Mouse (Mus musculus): ENCODE data around the gene Capn2.

The Capn2 gene

DNA sequence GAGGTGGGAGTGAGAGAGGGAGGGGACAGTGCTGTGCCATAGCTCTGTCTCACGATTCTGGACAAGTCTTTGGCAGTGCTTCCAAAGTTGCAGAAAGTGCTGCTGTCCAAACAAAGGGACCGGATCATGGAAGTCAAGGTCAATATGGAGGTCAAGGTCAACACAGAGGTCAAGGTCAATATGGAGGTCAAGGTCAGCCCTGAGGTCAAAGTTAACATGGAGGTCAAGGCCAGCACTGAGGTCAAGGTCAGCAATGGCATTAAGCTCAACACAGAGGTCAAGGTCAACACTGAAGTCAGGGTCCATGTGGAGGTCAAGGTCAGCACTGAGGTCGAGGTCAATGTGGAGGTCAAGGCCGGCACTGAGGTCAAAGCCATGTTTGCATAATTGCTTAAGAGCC is 16.6 kb downstream of the Capn2 start:
- no peak for DNase-seq

DNA sequence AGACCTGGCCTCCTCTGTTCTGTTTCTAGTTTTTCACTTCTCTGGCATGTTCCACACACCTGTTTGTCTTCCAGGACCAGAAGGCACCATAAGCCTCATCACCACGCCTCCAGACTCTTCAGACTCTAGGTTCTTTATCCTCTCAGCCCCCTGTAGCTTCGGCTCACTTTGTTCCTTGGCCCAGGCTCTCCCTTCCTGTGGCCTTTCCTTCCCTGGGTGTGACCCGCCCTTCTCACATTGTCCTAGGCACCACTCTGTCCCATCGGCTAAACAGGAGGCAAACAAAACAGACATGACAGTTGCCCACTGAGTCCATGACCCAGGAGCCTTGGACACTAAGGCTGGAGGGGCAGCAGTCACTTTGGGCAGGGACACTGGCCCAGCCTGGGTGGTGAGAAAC is 17.2 kb downstream of the Capn2 start:
- no peak for DNase-seq

DNA sequence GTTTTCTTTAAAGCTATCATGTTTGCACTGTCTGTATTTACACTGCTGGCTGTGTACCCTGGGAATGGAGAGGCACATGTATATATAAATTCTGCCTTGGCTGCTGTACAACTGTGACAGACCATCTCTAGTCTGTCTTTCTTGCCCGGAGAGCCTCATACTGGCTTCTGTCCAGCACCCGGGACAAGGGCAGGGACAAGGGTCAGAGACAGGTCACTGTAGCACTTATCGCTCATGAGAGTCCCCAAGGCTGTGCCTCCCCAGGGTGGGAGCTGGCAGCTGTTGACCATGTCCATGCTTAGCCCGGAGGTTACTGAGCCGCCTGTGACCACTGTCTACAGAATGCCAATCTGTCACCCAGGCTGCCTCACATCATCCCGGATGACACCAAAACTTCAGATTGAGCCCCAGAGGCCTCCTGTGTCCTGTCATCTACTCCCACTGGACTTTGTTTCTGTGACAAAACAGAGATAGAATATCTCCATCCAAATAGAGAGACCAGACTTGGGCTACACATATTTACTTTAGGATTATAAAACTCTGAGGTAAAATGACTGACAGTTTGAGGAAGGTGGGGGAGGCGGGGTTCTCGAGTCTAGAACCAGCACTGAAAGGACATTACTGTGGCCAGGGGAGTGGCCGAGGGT is 17.8 kb downstream of the Capn2 start:
- DNase-seq = no peak

DNA sequence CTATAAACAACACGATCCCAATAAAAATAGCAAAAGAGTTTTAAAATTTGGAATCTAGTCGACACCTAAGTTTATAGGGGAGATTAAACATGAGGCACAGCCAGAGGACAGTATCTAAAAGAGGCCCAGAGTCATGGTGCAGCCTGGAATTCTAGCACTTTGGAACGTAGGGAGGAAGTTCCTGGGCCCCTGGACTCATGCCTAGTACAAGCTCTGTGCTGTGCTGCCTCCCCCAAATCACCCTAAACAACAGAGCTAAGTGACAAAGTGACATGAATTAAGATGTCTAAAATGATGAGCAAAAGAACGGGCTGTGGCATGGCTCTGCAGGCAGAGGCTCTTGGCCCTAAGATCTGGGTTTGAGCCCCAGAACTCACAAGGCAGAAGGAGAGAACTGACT is 19.7 kb downstream of the Capn2 start:
- no peak for DNase-seq

DNA sequence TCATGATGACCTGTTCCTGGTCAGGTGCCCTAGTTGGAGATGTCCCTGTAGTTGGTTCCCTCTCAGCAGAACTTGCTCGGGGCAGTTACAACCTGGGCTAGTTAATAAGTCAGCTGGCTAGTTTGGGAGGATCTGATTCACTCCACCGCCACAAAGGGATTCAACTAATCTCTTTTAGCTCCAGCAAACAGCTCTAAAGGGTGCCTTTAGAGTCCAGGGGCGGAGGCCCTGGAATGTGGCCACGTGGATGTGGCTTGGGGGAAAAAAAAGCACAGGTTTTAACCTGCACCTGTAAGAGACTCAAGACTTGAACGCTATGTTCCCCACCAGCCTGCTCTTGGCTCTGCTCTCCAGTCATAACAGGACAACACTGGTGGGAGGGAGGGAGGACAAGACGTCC is 20.7 kb downstream of the Capn2 start:
- no peak for DNase-seq

DNA sequence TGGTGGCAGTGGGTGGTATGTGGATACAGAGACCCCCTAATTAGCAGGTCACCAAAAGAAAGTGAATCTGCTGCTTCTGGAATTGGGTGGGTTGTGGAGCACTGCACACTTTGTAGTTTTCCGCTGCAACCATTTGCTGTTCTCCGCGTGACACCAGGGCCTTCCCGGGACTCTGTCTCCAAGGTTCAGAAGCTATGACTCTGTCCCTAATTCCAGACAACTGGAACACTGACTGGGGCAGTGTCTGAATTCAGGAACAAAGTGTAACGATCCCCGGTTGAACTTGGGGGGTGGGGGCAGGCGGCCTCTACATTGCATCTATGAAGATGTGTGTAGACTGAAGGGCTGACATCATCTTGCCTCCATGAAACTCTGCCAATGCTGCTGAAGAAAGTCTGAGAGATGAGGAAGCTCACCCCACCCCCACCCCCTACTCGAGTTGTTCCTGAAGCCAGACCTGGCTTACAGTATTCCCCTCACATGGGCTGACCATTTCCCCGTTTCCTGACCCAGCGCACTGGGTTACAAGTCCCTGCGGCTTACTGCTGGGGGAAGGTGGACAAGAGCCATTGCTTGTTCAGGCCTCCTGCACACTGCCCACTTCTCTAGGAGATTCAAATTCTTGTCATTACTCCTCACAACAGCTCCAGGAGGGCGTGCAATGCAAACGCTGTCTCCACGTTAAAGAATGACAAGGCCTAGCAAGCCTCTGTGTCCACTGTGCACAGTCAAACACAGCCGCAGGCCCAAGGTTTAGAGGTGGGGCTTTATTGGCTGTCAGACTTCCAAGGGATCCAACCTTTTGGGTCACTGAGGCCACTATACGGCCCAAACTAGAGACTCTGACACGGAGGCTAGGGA is 22.9 kb downstream of the Capn2 start:
- no peak for DNase-seq

DNA sequence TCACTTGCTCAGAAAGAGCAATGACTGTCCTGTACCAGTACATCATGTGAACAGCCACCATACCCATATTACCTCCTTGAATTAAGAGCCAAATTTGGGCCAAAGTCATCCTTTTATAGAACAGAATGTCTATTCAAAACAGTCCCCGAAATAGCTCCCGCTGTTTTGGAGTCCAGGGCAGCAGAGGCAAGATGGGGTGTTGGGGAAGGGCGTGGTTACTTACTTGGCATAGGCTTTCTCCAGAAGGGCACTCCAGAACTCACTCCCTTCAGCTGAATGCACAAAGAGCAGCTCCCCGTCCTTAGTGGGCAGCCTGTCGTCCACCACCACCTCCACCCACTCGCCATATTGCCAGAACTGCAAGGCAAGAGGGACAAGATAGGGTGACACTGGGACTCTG is 25.6 kb downstream of the Capn2 start:
- no peak for DNase-seq

DNA sequence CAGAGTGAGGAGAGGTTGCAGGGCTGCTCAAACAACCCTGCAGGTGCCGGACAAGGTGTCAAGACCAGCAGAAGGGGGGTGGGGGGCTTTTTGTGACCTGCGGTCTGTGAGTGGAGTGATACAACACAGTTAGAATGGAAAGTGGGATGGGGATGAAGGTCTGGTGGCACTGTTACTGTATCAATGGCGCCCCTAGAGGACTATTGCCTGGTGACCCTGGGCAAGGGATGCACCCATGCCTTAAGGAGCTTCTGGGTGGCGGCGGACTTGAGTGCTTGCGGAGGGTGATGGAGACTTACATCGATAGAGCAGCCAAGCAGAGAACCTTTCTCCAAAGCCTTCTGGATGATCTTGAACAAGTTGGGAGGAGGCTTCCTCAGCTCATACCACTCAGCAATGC is 26.8 kb downstream of the Capn2 start:
- no peak for DNase-seq

DNA sequence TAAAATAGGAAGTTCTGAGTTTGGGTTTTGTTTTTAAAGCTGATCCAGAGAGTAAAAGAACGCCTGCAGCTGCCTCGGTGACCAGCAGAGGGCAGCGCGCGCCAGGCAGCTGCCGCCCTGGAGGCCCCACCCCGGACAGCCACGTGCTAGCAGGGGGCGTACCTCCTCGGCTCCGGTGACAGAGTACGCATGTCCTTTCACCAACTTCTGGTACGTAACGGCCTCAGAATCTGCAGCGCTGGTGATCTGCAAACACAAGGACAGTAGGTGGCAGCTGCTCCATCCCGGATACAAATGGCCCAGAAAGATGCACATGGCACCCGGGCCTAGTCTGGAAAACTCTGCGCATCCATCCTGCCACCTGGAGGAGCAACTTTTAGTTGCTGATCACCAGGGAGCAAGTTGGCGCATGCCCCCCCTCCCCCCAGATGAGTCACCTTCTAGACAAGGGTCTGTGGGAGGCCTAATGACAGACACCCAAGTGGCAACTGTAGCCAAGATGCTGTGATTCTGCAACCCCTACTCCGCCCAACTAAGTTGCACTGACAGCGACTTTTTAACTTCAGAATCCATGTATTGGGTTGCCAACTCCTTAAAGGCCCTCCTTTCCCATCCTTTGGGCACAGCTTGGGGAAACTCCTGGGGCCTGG is 27.5 kb downstream of the Capn2 start:
- peak; percentile 90 for DNase-seq

DNA sequence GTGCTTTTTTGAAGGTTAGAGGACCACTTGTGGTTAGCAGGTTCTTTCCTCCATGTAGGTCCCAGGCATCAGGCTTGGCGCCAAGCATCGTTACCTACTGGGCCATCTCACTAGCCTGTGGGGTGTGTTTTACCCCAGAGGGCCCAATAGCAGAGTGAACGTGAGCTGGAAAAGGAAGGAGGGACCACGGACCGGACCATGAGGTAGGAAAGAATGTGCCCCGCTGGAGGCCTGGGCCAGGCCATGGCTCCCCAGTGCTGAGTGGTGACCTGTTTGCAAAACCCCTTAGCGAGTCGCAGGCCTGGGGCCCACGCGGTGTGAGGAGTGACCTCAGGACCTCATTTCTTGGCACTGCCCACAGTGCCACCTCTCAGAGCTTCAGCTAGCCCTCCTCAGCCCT is 28.9 kb downstream of the Capn2 start:
- no peak for DNase-seq

DNA sequence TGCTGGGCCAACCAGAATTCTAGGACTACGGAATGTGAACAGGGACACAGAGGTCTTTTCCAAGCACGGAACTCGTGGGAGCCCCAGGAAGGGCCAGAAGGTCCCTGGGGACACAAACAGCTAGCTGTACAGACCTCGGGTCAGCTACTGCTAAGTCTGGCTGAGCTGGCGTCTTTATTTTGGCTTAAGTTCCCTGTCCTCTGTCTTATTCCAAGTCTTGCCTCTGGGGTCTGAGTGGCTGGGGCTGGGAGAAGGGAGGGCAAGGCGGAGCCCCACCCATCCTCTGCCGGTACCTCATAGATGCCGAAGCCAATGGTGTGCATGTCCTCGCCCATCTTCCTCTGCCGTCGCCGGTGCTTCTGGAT is 33.5 kb downstream of the Capn2 start:
- DNase-seq = no peak

DNA sequence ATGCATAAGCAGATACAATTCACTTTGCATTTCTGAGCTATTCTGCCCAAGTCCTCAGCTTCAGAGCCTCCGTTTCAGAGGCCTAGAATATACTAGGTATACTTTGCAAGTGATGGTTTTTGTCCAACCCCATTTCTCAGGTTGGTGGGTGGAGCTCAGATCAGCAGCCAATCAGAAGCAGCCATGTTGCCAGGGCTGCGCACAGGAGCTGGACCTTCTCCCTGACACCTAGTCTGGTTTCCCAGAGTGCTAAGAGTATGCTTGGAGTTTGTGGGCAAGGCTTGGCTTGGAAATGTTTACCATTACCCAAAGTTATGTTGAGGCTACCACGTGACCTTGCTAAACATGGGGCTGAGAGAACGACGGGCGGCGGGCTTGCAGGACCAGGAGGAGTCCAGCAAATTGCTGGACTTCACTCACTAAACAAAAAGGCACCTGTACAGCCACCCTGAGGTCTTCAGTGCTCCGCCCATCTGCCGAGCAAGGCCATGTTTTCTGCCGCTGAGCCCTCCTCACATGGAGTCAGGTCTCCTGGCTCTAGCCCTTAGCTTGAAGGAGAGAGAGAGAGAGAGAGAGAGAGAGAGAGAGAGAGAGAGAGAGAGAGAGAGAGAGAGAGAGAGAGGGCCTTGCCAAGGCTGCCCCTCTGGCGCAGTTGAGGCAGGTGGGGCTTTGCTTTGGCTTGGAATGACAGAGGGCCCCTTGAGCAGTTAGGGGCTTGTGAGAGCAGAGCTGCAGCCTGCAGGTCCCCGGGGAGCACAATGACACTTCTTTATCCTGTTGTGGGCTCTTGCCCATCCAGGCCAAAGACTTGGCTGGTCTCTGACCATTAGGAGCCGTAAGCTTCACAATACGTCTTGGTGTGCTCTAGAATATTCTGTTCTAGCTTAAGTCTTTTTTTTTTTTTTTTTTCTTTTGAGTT is 34.2 kb downstream of the Capn2 start:
- DNase-seq = no peak

DNA sequence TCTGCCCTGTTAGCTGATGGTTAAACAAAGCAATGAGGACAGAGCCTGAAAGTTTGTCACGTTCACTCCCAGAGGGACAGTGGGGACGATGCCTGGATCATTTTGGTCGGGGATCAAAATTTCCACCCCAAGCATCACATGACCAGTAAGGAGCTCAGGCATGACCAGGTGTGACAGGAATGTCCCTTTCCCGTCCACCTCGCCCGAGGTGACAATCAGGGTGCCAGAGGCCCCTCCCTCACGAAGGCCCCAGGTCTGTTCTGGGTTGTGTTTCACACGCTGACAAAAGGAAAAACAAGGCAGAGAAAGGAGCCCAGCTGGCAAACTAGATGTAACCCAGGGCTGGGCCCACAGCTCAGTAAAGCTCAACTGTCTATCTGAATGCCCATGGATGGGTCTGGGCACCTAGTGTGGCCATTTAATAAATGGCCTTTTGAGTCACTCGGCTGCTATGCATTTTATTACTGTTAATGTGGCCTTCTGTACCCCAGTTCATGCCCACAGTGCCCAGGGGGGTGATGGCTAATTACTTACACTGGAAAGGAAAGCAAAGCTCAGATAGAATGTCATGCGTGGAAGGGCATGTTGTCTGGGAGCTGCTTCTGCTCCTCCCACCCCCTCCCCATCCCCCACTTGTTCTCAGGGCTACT is 35.6 kb downstream of the Capn2 start:
- no peak for DNase-seq

DNA sequence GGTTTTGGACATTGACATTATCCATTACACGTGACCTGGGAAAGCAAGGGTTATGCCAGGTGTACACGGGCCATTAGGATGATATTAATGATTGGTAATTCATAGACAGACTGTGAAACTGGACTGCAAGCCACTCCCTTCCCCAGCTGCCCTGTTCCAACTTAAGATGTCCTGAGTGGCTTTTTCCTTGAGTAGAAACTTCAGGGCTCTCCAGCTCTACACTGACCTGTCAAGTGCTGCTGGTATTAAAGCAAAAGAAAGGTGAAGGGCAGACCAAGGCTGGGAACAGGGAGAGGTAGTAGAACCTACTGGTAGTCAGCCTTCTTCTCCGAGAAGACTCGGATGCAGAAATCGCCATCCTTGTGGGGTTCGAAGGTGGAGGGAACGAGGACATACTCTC is 36.3 kb downstream of the Capn2 start:
- DNase-seq = no peak

DNA sequence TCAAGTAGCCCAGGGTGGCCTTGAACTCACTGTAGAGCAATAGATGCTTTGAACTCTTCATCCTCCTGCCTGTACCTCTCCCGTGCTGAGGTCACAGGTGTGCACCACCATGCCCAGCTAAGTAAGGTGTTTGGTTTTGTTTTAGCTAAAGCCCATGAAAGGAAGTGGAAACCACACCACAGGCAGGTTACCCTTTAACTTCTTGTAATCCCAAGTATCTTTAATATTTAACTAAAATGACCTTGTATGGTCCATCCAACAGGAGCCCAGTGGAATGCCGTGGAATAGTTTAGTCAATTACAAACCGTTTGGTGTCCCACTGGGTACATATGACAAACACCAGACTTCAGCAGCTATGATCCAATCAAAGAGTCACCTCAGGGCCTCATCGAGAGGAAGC is 38.5 kb downstream of the Capn2 start:
- no peak for DNase-seq

DNA sequence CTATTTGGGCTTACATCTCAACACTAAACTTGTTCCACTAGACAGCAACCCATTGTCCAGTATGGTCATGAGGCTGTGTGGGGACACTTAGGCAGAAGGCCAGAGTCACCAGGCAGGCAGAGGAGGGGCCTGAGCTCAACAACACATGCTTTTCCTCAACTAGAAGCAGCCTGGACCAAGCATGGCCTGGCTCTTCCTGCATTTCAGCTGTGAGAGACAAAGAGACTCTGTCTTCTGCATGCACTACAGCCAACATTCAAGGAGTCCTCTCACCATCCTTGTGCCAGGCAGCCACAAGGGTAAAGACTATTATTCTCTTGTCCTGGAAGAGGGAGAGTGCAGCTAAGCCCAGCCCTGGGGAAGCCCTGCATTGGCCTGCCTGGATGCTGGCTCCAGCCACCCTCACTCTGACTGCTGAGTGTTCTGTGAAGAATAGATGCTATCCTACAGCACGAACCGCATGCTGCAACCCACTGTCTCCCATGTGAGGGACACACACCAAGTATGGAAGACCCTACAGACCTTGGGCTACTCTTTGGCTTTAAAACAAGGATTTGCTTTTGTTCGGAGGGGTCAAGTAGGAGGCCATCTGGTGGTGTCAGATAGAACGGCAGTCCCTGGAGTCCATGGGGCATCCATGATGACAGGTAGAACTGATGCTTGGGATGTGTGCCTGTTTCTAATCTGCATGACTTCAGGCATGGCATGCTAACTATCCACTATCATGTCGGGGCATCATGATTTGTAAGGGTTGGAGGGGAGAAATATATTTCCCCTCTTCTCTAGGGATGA is 42.2 kb downstream of the Capn2 start:
- DNase-seq = no peak

DNA sequence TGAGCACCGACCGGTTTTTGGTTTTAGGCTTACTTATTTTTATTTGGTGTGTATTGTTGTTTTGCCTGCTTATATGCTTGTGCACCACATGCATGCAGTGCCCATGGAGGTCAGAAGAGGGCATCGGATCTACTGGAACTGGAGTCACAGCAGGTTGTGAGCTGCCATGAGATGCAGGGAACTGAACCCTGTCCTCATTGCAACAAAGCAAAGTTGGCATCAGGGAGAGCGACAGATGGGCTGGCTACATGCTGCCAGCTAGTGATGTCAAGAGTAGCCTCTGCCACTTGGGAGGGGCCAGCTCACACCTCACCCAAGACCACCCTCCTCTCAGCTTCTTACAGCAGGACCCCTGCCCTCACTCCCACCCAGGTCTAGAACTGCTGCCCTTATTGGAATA is 51.4 kb downstream of the Capn2 start:
- DNase-seq = no peak

DNA sequence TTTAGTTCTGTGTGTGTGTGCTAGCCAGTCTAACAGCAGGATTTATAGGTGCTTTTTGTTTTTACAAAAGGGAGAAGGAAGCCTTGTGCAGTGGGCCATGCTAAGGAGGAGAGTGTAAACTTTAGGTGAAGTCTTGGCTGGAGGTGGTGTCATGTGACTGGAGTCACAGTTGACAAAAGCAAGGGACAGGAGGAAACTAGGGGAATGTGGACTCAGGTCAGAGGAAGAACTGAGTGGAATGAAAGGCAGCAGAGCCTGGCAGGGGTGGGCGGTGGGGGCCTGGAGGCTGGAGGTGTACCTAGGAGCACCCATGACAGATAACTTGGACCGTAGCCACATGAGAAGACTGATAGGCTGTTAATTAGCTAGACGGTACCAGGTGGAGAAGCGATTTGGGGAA is 52.1 kb downstream of the Capn2 start:
- no peak for DNase-seq

DNA sequence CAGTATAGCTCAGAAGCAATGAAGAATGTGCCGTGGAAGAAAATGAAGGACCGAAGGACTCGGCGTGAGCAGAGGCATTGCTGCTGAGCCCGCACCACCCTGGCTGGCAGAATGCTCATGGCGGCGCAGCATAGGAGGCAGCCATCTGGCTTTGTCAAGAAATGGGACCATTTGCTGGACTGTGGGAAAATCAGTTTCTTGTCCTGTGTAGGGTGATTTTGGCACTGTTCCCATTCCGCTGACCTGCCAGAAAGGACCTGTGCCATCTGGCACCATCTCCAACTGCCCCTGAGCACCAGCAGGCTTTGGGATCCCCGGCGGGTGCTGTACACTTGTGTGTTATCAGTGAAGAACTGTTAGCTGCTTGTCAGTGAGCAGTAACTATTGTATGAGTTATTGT is 55.6 kb downstream of the Capn2 start:
- DNase-seq = peak; percentile 33

DNA sequence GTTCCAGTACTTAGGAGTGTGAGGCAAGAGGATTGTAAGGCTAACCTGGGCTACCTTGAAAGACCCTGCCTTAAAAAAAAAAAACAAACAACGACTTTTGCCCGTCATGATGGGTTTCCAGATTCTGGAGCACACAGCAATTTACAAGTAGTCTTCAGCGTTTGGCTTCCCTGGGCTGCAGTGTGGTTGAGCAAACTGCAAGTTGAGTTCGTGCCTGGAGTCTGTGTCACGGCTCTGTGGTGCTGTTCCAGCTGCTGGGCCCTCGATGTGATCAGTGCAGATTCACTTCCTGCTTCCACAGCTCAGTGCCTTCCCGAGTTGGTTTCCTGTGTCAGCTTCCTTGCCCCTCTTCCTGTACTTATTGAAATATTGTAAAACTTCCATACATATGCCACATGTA is 56.1 kb downstream of the Capn2 start:
- no peak for DNase-seq

DNA sequence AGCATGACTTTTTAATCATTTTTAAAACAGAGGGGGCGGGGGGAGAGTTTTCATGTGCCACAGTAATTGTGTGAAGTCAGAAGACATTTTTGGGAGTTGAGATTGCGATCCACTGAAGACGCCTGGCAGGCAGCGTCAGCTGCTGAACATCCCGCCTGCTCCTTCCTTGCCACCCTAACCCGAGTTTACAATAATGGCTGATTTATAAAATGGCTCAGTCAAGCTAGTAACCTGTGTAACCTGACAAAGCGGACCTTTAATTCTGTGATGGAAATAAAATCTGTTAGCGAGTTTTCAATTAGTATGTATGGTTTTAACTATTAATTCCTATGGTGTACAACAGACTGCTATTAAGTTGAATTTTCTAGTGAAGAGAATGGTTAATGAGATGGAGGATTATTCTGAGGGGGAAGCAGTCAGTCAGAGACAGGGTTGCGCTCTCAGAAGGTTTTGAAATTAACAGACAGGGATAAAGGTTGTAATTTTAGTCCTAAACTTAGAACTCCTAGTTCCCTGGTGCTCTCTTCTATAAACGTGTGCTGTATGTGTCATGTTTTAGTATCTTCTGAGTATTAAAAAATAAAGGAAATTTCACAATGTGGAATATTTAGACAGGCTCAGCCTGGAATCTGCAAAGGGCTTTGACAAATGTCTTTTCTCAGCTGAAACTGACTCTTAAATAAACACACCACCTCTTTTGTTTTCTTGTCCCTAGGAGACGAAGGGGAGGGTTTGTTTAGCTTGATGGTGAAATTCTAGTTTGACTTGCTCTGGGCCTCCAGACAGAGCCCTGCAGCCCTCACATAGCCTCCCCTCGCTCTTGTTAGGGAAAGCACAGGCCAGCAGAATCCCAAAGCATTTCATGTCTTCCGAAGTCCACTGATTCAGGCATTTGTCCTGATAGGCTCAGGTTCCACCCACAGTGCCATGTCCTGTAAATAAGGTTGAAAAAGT is 56.8 kb downstream of the Capn2 start:
- no peak for DNase-seq
